Mouse (Mus musculus) hematopoietic stem cell, adult 5-6 weeks (primary cell): ENCODE data around the gene Pitpnb. TPM values are rescaled to one million over a fixed set of nuclear protein-coding genes. Genes with fewer than 3 reads are reported as not detected.
A peak's percentile ranks its signal among the peaks of the same experiment; 100 is the strongest.

Source experiments
- ATAC-seq, 2 experiments: fragments of 125-278 bp in 1 of 2; replicated peaks in 1 of 2; 2 replicates each; pipeline ENCODE4 v1.8.0; 2016 to 2017; ENCODE audit warnings: inconsistent platforms in 2 of 2, mild to moderate bottlenecking in 2 of 2, moderate number of reproducible peaks in 2 of 2, low read depth in 1 of 2, moderate TSS enrichment in 1 of 2; ENCODE audit not compliant: low FRiP score in 2 of 2, poor library complexity in 2 of 2, severe bottlenecking in 2 of 2, insufficient read depth in 1 of 2, low TSS enrichment in 1 of 2
- total RNA-seq: library from RNA; stranded (forward); fragments of 172-1452, 232-1000 nt; gene quantifications from 2 replicates; pipeline ENCODE4 v1.2.3, GENCODE M21; 2017

Gene Pitpnb
- total RNA-seq, 1 experiment from 2014 or later, result 27.7 TPM

DNA sequence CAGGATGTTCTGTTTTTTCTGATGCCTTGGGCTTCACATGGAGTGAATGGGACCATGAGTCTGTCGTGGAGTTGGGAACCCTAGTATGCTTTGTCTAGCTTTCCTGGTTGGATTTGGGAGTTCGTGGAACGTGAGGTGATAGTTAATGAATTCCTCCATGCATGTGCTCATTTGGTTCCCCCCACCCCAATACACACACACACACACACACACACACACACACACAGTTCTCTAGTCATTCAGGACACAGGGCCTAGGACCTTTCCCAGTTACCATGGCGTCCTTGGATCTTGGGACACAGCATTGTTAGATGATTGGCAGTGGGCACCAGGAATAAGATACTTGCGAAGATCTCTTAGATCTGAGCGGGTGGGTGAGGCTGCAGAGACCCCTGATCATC is 98.3 kb downstream of the Pitpnb start:
- no peak for ATAC-seq

DNA sequence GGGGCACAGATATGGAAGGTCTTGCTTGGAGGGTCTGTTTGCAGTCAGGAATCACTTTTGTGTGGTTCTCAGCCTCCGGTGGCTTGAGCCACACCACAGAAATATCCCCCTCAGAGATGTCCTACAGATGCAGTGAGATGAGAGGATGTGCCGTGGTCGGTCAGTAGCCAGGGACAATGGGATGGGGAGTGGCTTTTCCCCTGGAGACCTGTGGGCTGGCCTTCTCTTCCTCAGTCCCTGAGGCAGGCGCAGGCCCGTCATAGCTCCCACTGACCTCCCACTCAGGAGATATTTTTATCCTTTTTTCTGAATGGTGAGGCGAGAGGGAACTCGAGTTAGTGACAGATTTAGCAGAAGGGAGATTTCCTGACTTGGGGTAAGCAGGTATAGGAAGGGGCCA is 99.2 kb downstream of the Pitpnb start:
- ATAC-seq, result no peak

DNA sequence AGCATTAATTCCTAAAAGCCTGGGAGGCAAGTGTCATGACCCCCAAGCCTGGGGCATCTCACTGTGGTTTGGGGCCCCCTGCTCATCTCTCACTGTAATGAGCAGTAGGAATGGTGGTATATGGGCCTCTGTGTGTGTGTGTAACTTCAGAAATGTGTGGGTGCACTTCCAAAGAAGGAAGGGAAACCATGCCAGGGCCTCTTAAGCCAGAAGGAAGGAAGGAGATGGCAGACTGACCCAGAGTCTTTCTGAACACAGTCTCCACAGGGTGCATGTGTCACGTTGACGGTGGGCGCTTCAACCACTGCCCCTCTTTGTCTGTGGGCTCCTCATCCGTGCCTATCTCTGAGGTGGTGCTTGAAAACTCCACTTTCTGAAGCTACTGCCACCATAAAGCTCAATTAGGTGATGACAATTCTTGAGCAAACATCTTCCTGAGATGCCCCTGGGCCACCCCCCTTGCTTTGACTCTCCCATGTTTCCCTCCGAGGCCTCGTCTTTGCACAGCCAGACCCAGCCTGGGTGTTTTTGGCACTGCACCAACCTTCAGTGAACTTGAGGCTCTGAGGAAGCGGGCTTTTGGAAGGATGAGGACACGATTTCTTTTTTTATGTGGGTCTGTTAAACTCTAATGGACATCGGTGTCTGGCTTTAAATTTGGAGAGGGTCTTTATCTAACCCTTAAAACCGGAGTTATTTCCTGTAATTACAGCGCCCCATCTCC is 100.6 kb downstream of the Pitpnb start:
- ATAC-seq, result no peak

DNA sequence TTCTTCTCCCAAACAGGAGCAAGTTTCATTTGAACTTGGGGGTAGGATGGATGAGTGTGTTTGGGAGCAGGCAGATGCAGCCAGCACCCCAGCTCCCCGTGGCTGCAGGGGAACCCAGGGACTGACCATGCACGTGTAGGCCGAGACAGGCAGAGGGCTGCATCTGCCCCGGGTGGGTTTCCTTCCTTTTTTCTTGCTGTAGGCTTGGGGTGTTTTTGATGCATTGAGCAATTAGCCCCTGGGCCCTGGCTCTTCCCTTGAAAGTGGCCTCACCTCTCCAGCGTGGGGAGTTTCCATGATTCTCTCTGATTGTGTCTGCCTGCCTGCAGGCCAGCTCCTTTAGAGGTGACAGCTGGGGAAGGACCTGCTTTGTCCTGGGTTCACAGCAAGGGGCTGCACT is 102.3 kb downstream of the Pitpnb start:
- ATAC-seq, result peak in 1 of 2 experiments; percentile 34; a peak in 2 of 4 replicates

DNA sequence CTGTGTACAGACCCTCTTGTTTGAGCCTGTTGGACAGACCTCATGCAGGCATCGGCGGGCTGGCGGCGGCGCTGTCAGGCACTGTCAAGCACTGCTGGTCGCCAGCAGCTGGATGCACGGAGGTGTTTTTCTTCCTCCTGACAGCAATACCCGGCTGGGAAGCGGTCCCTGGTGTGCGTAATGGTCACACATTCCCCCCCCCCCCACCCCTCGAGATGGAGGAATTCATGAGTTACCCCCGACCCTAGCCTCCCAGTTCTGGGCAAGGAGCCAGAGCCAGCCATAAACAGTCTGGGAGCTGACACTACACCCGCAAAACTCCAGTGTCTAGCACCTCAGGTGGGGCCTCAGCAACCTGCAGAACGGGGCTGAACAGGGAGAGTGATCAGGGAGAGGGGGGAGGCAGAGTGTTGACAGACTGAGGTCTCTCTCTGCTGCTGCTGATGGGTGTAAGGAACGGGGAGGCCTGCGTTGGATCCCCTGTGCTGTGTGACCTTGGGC is 103.8 kb downstream of the Pitpnb start:
- ATAC-seq, result no peak

DNA sequence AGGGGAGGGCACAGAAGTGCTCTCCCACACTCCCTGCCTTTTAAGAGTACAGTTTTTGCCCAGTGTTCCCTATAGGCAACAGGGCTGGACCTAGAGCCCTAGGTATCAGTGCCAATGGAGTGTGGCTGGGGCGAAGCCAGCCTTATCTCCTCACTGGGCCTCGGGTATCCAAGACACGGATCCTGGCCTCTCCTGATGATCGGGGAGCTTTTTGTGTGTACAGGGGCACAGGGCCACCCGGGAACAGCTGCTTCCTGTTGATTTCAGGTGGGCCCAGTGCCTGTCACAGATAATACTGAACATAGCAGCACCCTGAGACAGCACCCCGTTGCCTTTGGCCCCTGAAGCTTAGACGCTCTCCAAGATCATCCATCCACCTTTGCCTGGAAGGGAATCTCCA is 105.7 kb downstream of the Pitpnb start:
- ATAC-seq, result peak in 1 of 2 experiments; percentile 23; a peak in 1 of 4 replicates

DNA sequence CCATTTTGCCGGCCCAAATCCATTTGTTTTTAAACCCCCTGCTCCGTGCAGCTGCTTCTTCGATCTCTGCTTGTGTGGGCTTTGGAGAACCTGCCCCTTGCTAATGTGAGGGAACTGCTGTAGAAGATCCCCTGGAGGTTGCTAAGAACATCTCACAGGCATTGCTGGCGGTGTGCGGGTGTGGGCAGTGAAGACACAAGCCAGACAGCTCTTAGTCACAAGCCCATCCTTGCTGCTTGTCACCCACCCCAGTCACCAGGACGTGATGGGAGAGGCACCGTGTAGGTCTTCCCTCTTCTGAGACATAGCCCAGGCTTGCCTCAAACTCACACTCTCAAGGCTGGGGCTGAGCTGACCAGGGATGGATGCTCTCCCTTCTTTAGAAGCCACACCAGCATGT is 106.6 kb downstream of the Pitpnb start:
- no peak for ATAC-seq

Other genes with a start within 250 kb of the Pitpnb start
- gene Mn1, start 86.6 kb downstream of the Pitpnb start, total RNA-seq, result 4.6 and 10.6 TPM in 2 replicates